Mouse (Mus musculus): ENCODE data around the gene Loxl3. TPM values are rescaled to one million over a fixed set of nuclear protein-coding genes. Genes with fewer than 3 reads are reported as not detected.

The Loxl3 gene
- total RNA-seq, 2 experiments from 2014 or later, result 1.2 to 1.4 TPM

GRCm38 (mm10) chr6:83084477-83084876 lies 50.5 kb downstream of the Loxl3 start:
- no peak for DNase-seq (ENCODE audit: low spot score)

GRCm38 (mm10) chr6:83086121-83087035 lies 52.4 kb downstream of the Loxl3 start, which contains the start of gene Lbx2:
TSS of gene Lbx2 (plus strand) at chr6:83086367.
- DNase-seq (ENCODE audit: low spot score), result no peak

GRCm38 (mm10) chr6:83087205-83087925 lies 53.4 kb downstream of the Loxl3 start:
- peak; percentile 49 for DNase-seq (ENCODE audit: low spot score)

GRCm38 (mm10) chr6:83087926-83088260 lies 53.9 kb downstream of the Loxl3 start:
- no peak for DNase-seq (ENCODE audit: low spot score)

GRCm38 (mm10) chr6:83092416-83093127 lies 58.6 kb downstream of the Loxl3 start:
- DNase-seq (ENCODE audit: low spot score), result no peak

- no peak for DNase-seq (ENCODE audit: low spot score)
These were observed 62.0 kb downstream of the Loxl3 start for GRCm38 (mm10) chr6:83095968-83096367.

GRCm38 (mm10) chr6:83098411-83098810 lies 64.4 kb downstream of the Loxl3 start:
- DNase-seq (ENCODE audit: low spot score), result no peak

- peak; percentile 93 for DNase-seq (ENCODE audit: low spot score)
These were observed 67.3 kb downstream of the Loxl3 start, which contains the start of the genes Ccdc142 and Gm42688 for GRCm38 (mm10) chr6:83101316-83101687. TSS of gene Ccdc142 (plus strand) at chr6:83101601. TSS of gene Gm42688 (plus strand) at chr6:83101617.

GRCm38 (mm10) chr6:83101688-83102556 lies 67.9 kb downstream of the Loxl3 start:
- peak; percentile 53 for DNase-seq (ENCODE audit: low spot score)

Small RNA genes within 50 kb of the gene (microRNA-seq; reads per million reads assigned to microRNA genes)
- gene Mir3470a, result not detected
- not detected for gene Mir7040

Other genes with a start within 250 kb of the Loxl3 start
- under 1 TPM in 1 of 2 experiments, not detected in 1; 0.07 TPM for gene Sema4f, start 94.4 kb upstream of the Loxl3 start, total RNA-seq (2021)
- gene M1ap, start 87.3 kb upstream of the Loxl3 start, total RNA-seq (2021), result not detected
- 1 to 10 TPM; 1.1 to 1.4 TPM for gene Dok1, start 702 bp upstream of the Loxl3 start, total RNA-seq (2021)
- gene Aup1, start 20.3 kb downstream of the Loxl3 start, total RNA-seq (2021), result 100 to 1,000 TPM in 1 of 2 experiments, 10 to 100 TPM in 1; 94.0 to 101 TPM
- gene Htra2, start 21.1 kb downstream of the Loxl3 start, total RNA-seq (2021), result 10 to 100 TPM; 15.3 to 17.4 TPM
- gene Dqx1, start 23.7 kb downstream of the Loxl3 start, total RNA-seq (2021), result under 1 TPM; 0.27 to 0.45 TPM
- not detected for gene Tlx2, start 36.1 kb downstream of the Loxl3 start, total RNA-seq (2021)
- gene Pcgf1, start 43.7 kb downstream of the Loxl3 start, total RNA-seq (2021), result 1 to 10 TPM; 9.1 to 9.3 TPM
- under 1 TPM; 0.28 to 0.39 TPM for gene Lbx2, start 52.2 kb downstream of the Loxl3 start, total RNA-seq (2021)
- under 1 TPM; 0.90 to 0.94 TPM for gene Ccdc142, start 67.4 kb downstream of the Loxl3 start, total RNA-seq (2021)
- under 1 TPM; 0.53 to 0.76 TPM for gene Gm42688, start 67.4 kb downstream of the Loxl3 start, total RNA-seq (2021)
- 100 to 1,000 TPM; 102 TPM for gene Mrpl53, start 74.9 kb downstream of the Loxl3 start, total RNA-seq (2021)
- gene Mogs, start 81.3 kb downstream of the Loxl3 start, total RNA-seq (2021), result 1 to 10 TPM; 6.2 to 6.5 TPM
- 10 to 100 TPM; 46.4 to 46.7 TPM for gene Wbp1, start 87.4 kb downstream of the Loxl3 start, total RNA-seq (2021)
- gene Ino80b, start 91.3 kb downstream of the Loxl3 start, total RNA-seq (2021), result 10 to 100 TPM; 15.6 to 15.7 TPM
- 10 to 100 TPM in 1 of 2 experiments, 1 to 10 TPM in 1; 9.3 to 11.7 TPM for gene Rtkn, start 101.3 kb downstream of the Loxl3 start, total RNA-seq (2021)
- gene Wdr54, start 122.2 kb downstream of the Loxl3 start, total RNA-seq (2021), result 1 to 10 TPM; 1.2 to 1.9 TPM
- under 1 TPM in 1 of 2 experiments, not detected in 1; 0.14 TPM for gene 1700003E16Rik, start 122.2 kb downstream of the Loxl3 start, total RNA-seq (2021)
- 100 to 1,000 TPM; 124 to 133 TPM for gene Dctn1, start 131.7 kb downstream of the Loxl3 start, total RNA-seq (2021)
- not detected for gene Slc4a5, start 185.7 kb downstream of the Loxl3 start, total RNA-seq (2021)

Measured in gastrocnemius, adult 18-20 months (tissue).